In the genomic region with DNA sequence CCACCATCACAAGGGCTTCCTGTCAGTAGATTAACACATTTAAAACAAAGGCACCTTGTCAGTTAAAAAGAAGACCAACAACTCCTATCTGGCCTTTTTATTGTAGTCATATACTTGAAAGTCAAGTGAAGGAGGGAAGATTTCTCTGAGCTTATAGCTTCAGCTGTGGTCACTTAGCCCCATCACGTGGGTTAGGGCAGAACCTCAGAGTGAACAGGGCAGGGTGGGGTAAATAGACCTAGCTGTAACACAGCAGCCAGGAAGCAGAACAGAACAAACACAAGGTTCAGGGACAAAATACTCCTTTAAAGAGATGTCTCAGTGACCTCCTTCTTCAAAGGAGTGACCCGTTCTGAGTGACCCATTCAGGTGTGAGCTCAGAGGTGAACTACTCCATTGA, we compare ENCODE assay signal across 22 mouse cellular contexts.
DNase-seq lines count a peak whose midpoint lies in the region; ATAC-seq and TF ChIP-seq lines count a peak whose summit lies in the region.
"Had no signal": no experiment of that assay in that cellular context is flagged by ENCODE, and none has a peak within 500 bp of the region (broad histone marks: within the 10 kb centered on the region; RNA-seq: fewer than 3 reads in every experiment).

No protein-coding gene starts in this region.

- no peaks in the 10 kb centered on the region for H3K79me2 ChIP-seq in MEL (ENCODE audit: control insufficient read depth, insufficient read depth, low read length, poor library complexity)

- peaks cover 0 to 1% of the 10 kb centered on the region in 2 experiments; a peak in 2 of 4 replicates for H3K27me3 ChIP-seq in MEL (ENCODE audit: control insufficient read depth in 1 of 2, insufficient read depth in 2 of 2, low read length in 2 of 2)
- H3K27me3 ChIP-seq in intestine, embryonic 15.5 days (replicated peaks), result no peaks in the 10 kb centered on the region
- H3K27me3 ChIP-seq in intestine, postnatal 0 days (replicated peaks; ENCODE audit: control insufficient read depth, insufficient read depth, low read length), result no peaks in the 10 kb centered on the region
- H3K27me3 ChIP-seq in forebrain, embryonic 11.5 days (ENCODE audit: control insufficient read depth, insufficient read depth, low read length), result no peaks in the 10 kb centered on the region
- H3K27me3 ChIP-seq: embryonic facial prominence, embryonic 12.5 days; forebrain, embryonic 12.5 days had no signal

- no peaks in the 10 kb centered on the region for H3K4me1 ChIP-seq in MEL (ENCODE audit: control insufficient read depth in 1 of 2, insufficient read depth in 2 of 2, low read length in 2 of 2)
- no peaks in the 10 kb centered on the region for H3K4me1 ChIP-seq in intestine, embryonic 15.5 days (replicated peaks)
- no peaks in the 10 kb centered on the region for H3K4me1 ChIP-seq in intestine, postnatal 0 days (replicated peaks; ENCODE audit: control insufficient read depth, insufficient read depth, low read length)
- H3K4me1 ChIP-seq in forebrain, embryonic 11.5 days (replicated peaks; ENCODE audit: control insufficient read depth, insufficient read depth, low read length), result no peaks in the 10 kb centered on the region
- H3K4me1 ChIP-seq: embryonic facial prominence, embryonic 10.5 days; embryonic facial prominence, embryonic 12.5 days; forebrain, embryonic 12.5 days had no signal

- TF ChIP-seq EP300 in MEL (IDR thresholded peaks at IDR 0.05; ENCODE audit: low read depth in 1 of 2, low read length in 2 of 2), result no peak

- peak; percentile 4 for TF ChIP-seq RAD21 in MEL (IDR thresholded peaks at IDR 0.05; ENCODE audit: low read depth, low read length)

- no peak overlapping the region for H3K4me3 ChIP-seq in MEL (ENCODE audit: control insufficient read depth in 1 of 2, insufficient read depth in 1 of 2, low read depth in 2 of 2, low read length in 2 of 2)
- H3K4me3 ChIP-seq in intestine, embryonic 15.5 days (replicated peaks), result no peak overlapping the region
- no peak overlapping the region for H3K4me3 ChIP-seq in intestine, postnatal 0 days (ENCODE audit: low read depth, low read length)
- H3K4me3 ChIP-seq in forebrain, embryonic 11.5 days (ENCODE audit: low read depth, low read length), result no peak overlapping the region
- H3K4me3 ChIP-seq: embryonic facial prominence, embryonic 10.5 days; embryonic facial prominence, embryonic 12.5 days; forebrain, embryonic 12.5 days had no signal

- H3K4me2 ChIP-seq in intestine, embryonic 15.5 days (replicated peaks), result no peak overlapping the region
- no peak overlapping the region for H3K4me2 ChIP-seq in intestine, postnatal 0 days (replicated peaks; ENCODE audit: low read depth)
- H3K4me2 ChIP-seq in forebrain, embryonic 11.5 days (ENCODE audit: low read depth, low read length, severe bottlenecking), result no peak overlapping the region
- H3K4me2 ChIP-seq: embryonic facial prominence, embryonic 12.5 days; forebrain, embryonic 12.5 days had no signal

- no peak for TF ChIP-seq CTCF in MEL (IDR thresholded peaks at IDR 0.05 in 2 of 3, conservative IDR thresholded peaks at IDR 0.05 in 1 of 3; ENCODE audit: control insufficient read depth in 1 of 3, insufficient read depth in 1 of 3, low read depth in 2 of 3, low read length in 3 of 3, poor library complexity in 1 of 3, severe bottlenecking in 1 of 3)
- TF ChIP-seq CTCF in intestine, postnatal 0 days (IDR thresholded peaks at IDR 0.05; ENCODE audit: low read depth), result peak; percentile 62

- peak; percentile 87 for ATAC-seq in intestine, embryonic 15.5 days
- ATAC-seq in intestine, postnatal 0 days, result no peak
- ATAC-seq in forebrain, embryonic 11.5 days (replicated peaks; ENCODE audit: low FRiP score), result no peak
- ATAC-seq: forebrain, embryonic 14.5 days; forebrain, embryonic 16.5 days had no signal

- H3K36me3 ChIP-seq in MEL (ENCODE audit: control insufficient read depth in 1 of 2, insufficient read depth in 2 of 2, low read length in 2 of 2), result no peaks in the 10 kb centered on the region
- no peaks in the 10 kb centered on the region for H3K36me3 ChIP-seq in intestine, embryonic 15.5 days
- H3K36me3 ChIP-seq in intestine, postnatal 0 days (ENCODE audit: control insufficient read depth, insufficient read depth), result no peaks in the 10 kb centered on the region
- no peaks in the 10 kb centered on the region for H3K36me3 ChIP-seq in forebrain, embryonic 11.5 days (ENCODE audit: control insufficient read depth, insufficient read depth, low read length)
- H3K36me3 ChIP-seq: embryonic facial prominence, embryonic 10.5 days; embryonic facial prominence, embryonic 12.5 days; forebrain, embryonic 12.5 days; G1E had no signal

- intact Hi-C loops in left cerebral cortex, postnatal 14 days (cut with DNase I), result no loop called here

- no peak for TF ChIP-seq POLR2A in MEL (IDR thresholded peaks at IDR 0.05; ENCODE audit: control insufficient read depth in 1 of 2, insufficient read depth in 1 of 2, low read depth in 1 of 2, low read length in 2 of 2, poor library complexity in 1 of 2)

- no peaks in the 10 kb centered on the region for H3K9me3 ChIP-seq in MEL (replicated peaks; ENCODE audit: insufficient read depth, low read length)
- no peaks in the 10 kb centered on the region for H3K9me3 ChIP-seq in intestine, embryonic 15.5 days
- H3K9me3 ChIP-seq in intestine, postnatal 0 days (ENCODE audit: control insufficient read depth), result no peaks in the 10 kb centered on the region
- no peaks in the 10 kb centered on the region for H3K9me3 ChIP-seq in forebrain, embryonic 11.5 days (ENCODE audit: control insufficient read depth, low read length)
- H3K9me3 ChIP-seq: embryonic facial prominence, embryonic 10.5 days; embryonic facial prominence, embryonic 12.5 days; forebrain, embryonic 12.5 days; G1E had no signal

- H3K9ac ChIP-seq in MEL (ENCODE audit: control insufficient read depth, low read depth, low read length, poor library complexity, severe bottlenecking), result no peak overlapping the region
- H3K9ac ChIP-seq in intestine, embryonic 15.5 days, result no peak overlapping the region
- H3K9ac ChIP-seq in intestine, postnatal 0 days (ENCODE audit: low read depth, low read length), result no peak overlapping the region
- no peak overlapping the region for H3K9ac ChIP-seq in forebrain, embryonic 11.5 days (ENCODE audit: low read length)
- H3K9ac ChIP-seq: embryonic facial prominence, embryonic 12.5 days; forebrain, embryonic 12.5 days had no signal

- 59% methylated on average over 2 of the region's 2 CpGs for WGBS in intestine, embryonic 15.5 days
- WGBS in intestine, postnatal 0 days, result 36% methylated on average over 2 of the region's 2 CpGs
- 85% methylated on average over 2 of the region's 2 CpGs for WGBS in forebrain, embryonic 11.5 days

- DNase-seq in 416B (ENCODE audit: low read depth) (peak; percentile 7), MEL (ENCODE audit: low read depth, low spot score) (no peak)
- no peak for DNase-seq in layer of hippocampus, postnatal 10 days (ENCODE audit: low spot score in 2 of 2)
- DNase-seq in layer of hippocampus, adult 9-10 months (ENCODE audit: low spot score), result no peak
- DNase-seq in forebrain, embryonic 11.5 days (ENCODE audit: low spot score), result no peak
- DNase-seq in left cerebral cortex, postnatal 14 days (ENCODE audit: low spot score in 2 of 2), result no peak
- DNase-seq: adrenal gland, adult 2 months; adrenal gland, postnatal 10 days; adrenal gland, postnatal 25 days; cerebellum, adult 11-12 months; cerebellum, adult 2 months; cerebellum, adult 9-10 months; cerebellum, postnatal 10 days; cerebellum, postnatal 25 days had no signal

- no peak overlapping the region for H3K27ac ChIP-seq in MEL (ENCODE audit: control insufficient read depth, low read depth, low read length)
- no peak overlapping the region for H3K27ac ChIP-seq in intestine, embryonic 15.5 days
- H3K27ac ChIP-seq in intestine, postnatal 0 days (ENCODE audit: low read depth, low read length), result no peak overlapping the region
- no peak overlapping the region for H3K27ac ChIP-seq in forebrain, embryonic 11.5 days (ENCODE audit: low read depth, low read length)
- H3K27ac ChIP-seq: embryonic facial prominence, embryonic 10.5 days; embryonic facial prominence, embryonic 12.5 days; forebrain, embryonic 12.5 days had no signal

TF ChIP-seq in MEL, 35 proteins besides CTCF, POLR2A, EP300 and RAD21:
- TF ChIP-seq KAT2A (conservative IDR thresholded peaks at IDR 0.05; ENCODE audit: low read depth, low read length), result no peak
- no peak for TF ChIP-seq TCF12 (IDR thresholded peaks at IDR 0.05; ENCODE audit: low read depth, low read length)
- TF ChIP-seq MAZ (IDR thresholded peaks at IDR 0.05; ENCODE audit: low read depth, low read length), result no peak
- no peak for TF ChIP-seq MXI1 (IDR thresholded peaks at IDR 0.05; ENCODE audit: low read depth, low read length)
- TF ChIP-seq ZMIZ1 (IDR thresholded peaks at IDR 0.05; ENCODE audit: low read depth, low read length), result no peak
- TF ChIP-seq ZKSCAN1 (IDR thresholded peaks at IDR 0.05; ENCODE audit: low read depth, low read length), result no peak
- TF ChIP-seq ZNF384 (IDR thresholded peaks at IDR 0.05; ENCODE audit: low read depth, low read length), result no peak
- TF ChIP-seq RCOR1 (IDR thresholded peaks at IDR 0.05; ENCODE audit: low read depth, low read length), result no peak
- TF ChIP-seq E2F4 (IDR thresholded peaks at IDR 0.05; ENCODE audit: borderline replicate concordance, low read depth, low read length), result no peak
